Mouse (Mus musculus) left cerebral cortex, adult 18-20 months (tissue): ENCODE data around the gene Mrgpra9. TPM values are rescaled to one million over a fixed set of nuclear protein-coding genes. Genes with fewer than 3 reads are reported as not detected.
"Not testable (repeated sequence)": the region's sequence is repeated elsewhere in the genome, so short reads cannot be mapped to it uniquely, and the experiment has no call there.

Source experiments
- DNase-seq, 2 experiments: peaks; one replicate each; pipeline ENCODE4 v3.0.0; 2021 to 2022; ENCODE audit warnings: low spot score in 2 of 2, mixed read lengths in 1 of 2
- long read RNA-seq, 2 experiments: library from polyadenylated mRNA; stranded (forward); transcript quantifications; one replicate each; pipeline ENCODE4 v2.0.0; 2021
- total RNA-seq, 2 experiments: library from RNA; stranded (reverse); gene quantifications; 2 replicates each; pipeline ENCODE4 v1.2.3; 2021

Mrgpra9 gene
- total RNA-seq = not detected
- long read RNA-seq, experiment 1 = 0 reads
- long read RNA-seq, experiment 2 = 0 reads

DNA sequence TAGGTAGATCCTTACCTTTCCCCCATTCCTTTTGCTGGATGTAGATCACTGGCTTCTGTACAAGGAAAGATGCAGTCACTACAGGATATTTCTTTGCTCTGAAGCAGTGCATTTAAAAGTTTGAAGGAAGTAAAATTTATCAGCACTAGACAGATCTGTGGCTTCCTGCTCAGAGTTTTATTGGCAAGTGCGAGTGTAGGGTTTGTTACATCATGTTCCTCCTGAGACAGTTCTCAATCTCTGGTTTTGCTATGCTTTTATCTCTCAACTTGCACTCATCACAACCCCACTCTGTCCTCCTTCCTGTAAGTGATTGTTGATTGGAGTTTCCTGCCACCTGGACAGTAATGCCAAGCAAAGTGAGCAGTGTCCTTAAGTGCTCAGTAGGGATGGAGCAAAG, at the start of gene Mrgpra9:
Gene Mrgpra9 (minus strand): TSS at position 79 of the 400 bp plus-strand sequence.
- DNase-seq = no peak

DNA sequence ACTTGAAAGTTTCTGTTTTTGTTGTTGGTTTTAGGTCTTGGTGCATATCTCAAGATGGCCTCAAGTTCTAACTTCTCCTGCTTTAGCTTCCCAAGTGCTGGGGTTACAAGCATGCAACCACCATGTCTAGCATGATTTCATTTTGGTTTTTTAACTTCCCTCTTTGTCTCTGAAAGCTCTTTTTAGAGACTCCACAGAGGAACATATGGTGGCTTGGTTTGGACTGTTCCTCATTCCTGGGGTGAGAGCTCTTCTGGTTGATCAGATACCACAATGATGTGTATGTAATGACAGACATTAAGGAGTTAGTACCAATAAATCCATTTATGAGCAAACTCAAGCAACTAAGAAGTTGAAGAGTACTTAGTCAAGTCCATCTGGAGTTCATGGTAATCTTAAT, 47.0 kb upstream of the Mrgpra9 start:
- not testable (repeated sequence) for DNase-seq

DNA sequence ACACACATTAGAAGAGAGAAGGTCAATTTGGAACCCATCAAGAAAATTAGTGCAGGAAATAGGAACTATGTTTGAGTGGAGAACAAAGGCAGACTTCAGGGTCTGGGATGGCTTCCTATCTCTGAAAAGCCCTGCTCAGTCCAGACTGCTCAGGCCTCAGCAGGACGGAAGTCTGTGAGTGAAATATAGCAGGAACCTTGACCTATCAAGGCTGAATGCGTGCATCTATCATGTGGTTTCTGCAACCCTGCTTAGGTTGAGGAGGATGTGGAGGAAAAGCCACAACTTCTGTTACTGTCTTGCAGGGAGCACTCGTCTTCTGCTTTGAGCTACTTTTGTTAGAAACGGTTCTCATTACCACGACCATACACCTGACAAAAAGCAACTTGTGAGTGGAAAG, 18.9 kb upstream of the Mrgpra9 start:
- not testable (repeated sequence) for DNase-seq

DNA sequence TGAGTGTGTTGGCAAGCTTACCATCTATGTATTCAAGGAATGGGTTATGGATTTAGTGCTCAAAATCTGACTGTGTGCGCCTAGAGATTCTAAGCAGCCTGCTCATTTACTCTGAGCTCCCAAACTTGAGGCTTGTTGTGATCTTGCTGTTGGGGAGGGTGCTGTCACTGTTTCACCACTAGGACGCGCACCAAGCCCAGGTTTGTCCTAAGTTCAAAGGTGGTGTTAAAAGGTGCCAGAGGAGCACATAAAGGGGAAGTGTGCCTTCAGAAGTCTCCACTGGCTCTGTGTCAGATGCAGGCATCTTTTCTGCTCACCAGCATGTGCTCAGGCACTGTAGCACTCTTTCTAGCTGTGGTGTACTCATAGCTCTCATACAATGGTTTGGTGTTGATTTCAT, 8.0 kb downstream of the Mrgpra9 start:
- DNase-seq = no peak

DNA sequence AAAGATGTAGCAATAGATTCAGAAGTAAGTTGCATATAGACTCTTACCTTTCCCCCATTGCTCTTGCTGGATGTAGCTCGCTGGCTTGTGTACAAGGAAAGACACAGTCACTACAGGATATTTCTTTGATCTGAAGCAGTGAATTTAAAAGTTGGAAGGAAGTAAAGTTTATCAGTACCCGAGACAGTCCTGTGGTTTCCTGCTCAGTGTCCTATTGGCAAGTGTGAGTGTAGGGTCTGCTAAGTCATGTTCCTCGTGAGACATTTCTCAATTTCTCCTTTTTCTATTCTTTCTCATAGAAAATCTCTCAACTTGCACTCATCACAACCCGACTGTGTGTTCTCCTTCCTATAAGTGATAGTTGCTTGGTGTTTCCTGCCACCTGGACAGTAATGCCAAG, 47.8 kb downstream of the Mrgpra9 start, which contains the start of gene Mrgpra6:
Gene Mrgpra6 (minus strand): TSS at position 91 of the 400 bp plus-strand sequence.
- DNase-seq = no peak

DNA sequence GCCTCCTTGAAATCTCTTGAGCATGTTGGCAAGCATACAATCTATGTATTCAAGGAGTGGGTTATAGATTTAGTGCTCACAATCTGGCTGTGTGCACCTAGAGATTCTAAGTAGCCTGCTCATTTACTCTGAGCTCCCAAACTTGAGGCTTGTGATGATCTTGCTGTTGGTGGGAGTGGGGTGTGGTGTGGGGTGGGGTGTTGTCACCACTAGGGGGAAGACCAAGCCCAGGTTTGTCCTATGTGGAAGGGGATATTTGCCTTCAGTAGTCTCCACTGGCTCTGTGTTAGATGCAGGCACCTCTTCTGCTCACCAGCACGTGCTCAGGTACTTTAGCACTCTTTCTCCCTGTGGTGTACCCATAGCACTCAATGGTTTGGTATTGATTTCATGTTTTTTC, 57.4 kb downstream of the Mrgpra9 start:
- no peak for DNase-seq

Other genes with a start within 250 kb of the Mrgpra9 start
- 10 to 100 TPM; 17.4 to 20.2 TPM for gene Spty2d1, start 244.4 kb downstream of the Mrgpra9 start, total RNA-seq
- 10 to 100 TPM; 13.2 to 13.5 TPM for gene Tmem86a, start 202.2 kb downstream of the Mrgpra9 start, total RNA-seq
- 100 to 1,000 TPM; 187 to 189 TPM for gene Ptpn5, start 119.2 kb downstream of the Mrgpra9 start, total RNA-seq
- gene Mrgpra6, start 47.9 kb downstream of the Mrgpra9 start, total RNA-seq = not detected
- not detected for gene Mrgpra1, start 101.4 kb upstream of the Mrgpra9 start, total RNA-seq
- not detected for gene Mrgpra2a, start 199.3 kb upstream of the Mrgpra9 start, total RNA-seq